27 mouse cellular contexts compared by ENCODE assay signal in genomic region chr15:91199256-91199905, GRCm38 (mm10). TPM values are rescaled to one million over a fixed set of nuclear protein-coding genes. Genes with fewer than 3 reads are reported as not detected.
"Had no signal": no experiment of that assay in that cellular context is flagged by ENCODE, and none has a peak within 500 bp of the region (broad histone marks: within the 10 kb centered on the region; RNA-seq: fewer than 3 reads in every experiment).

CN725425 (plus strand) TSS chr15:91199494.

- H3K27me3 ChIP-seq: kidney, embryonic 15.5 days; limb, embryonic 12.5 days; limb, embryonic 15.5 days; midbrain, embryonic 12.5 days; midbrain, embryonic 15.5 days; neural tube, embryonic 12.5 days; neural tube, embryonic 15.5 days; stomach, embryonic 15.5 days had no signal

- H3K4me1 ChIP-seq: kidney, embryonic 15.5 days; limb, embryonic 12.5 days; limb, embryonic 15.5 days; midbrain, embryonic 12.5 days; midbrain, embryonic 15.5 days; neural tube, embryonic 12.5 days; neural tube, embryonic 15.5 days; stomach, embryonic 15.5 days had no signal

- DNase-seq: kidney, adult 8-10 months; kidney, postnatal 10 days; kidney, postnatal 36 days; left cerebral cortex, postnatal 4 days; liver, postnatal 0 days; lung, embryonic 14.5 days; retina, postnatal 1 day; right cerebral cortex, postnatal 25 days; spleen, adult 18-20 months; thymus, postnatal 25 days had no signal

- ATAC-seq: liver, postnatal 0 days; lung, postnatal 0 days; midbrain, embryonic 15.5 days had no signal

- H3K36me3 ChIP-seq: kidney, embryonic 15.5 days; limb, embryonic 12.5 days; limb, embryonic 15.5 days; midbrain, embryonic 12.5 days; midbrain, embryonic 15.5 days; neural tube, embryonic 12.5 days; neural tube, embryonic 15.5 days; stomach, embryonic 15.5 days had no signal

- H3K9ac ChIP-seq: kidney, embryonic 15.5 days; limb, embryonic 12.5 days; limb, embryonic 15.5 days; liver, embryonic 14.5 days; liver, postnatal 0 days; lung, embryonic 14.5 days; midbrain, embryonic 12.5 days; midbrain, embryonic 15.5 days; neural tube, embryonic 12.5 days; neural tube, embryonic 15.5 days; stomach, embryonic 15.5 days had no signal

- H3K9me3 ChIP-seq: kidney, embryonic 15.5 days; limb, embryonic 12.5 days; limb, embryonic 15.5 days; midbrain, embryonic 12.5 days; midbrain, embryonic 15.5 days; neural tube, embryonic 12.5 days; neural tube, embryonic 15.5 days; stomach, embryonic 15.5 days had no signal

- H3K27ac ChIP-seq: kidney, embryonic 15.5 days; limb, embryonic 12.5 days; limb, embryonic 15.5 days; liver, embryonic 14.5 days; macrophage; midbrain, embryonic 12.5 days; midbrain, embryonic 15.5 days; neural tube, embryonic 12.5 days; neural tube, embryonic 15.5 days; stomach, embryonic 15.5 days had no signal

- H3K4me2 ChIP-seq: kidney, embryonic 15.5 days; limb, embryonic 12.5 days; limb, embryonic 15.5 days; liver, embryonic 11.5 days; lung, embryonic 14.5 days; midbrain, embryonic 12.5 days; midbrain, embryonic 15.5 days; neural tube, embryonic 12.5 days; neural tube, embryonic 15.5 days; stomach, embryonic 15.5 days had no signal

- H3K4me3 ChIP-seq: kidney, embryonic 15.5 days; limb, embryonic 12.5 days; limb, embryonic 15.5 days; midbrain, embryonic 12.5 days; midbrain, embryonic 15.5 days; neural tube, embryonic 12.5 days; neural tube, embryonic 15.5 days; stomach, embryonic 15.5 days had no signal

RNA-seq across cellular contexts. Expression of gene CN725425, which starts in this region (rescaled TPM):
- total RNA-seq: layer of hippocampus, adult 18-20 months; left cerebral cortex, adult 8-10 months; left cerebral cortex, postnatal 4 days; megakaryocyte, adult 5-6 weeks had no signal
- polyA plus RNA-seq: limb, embryonic 12.5 days; limb, embryonic 15.5 days; liver, embryonic 11.5 days; lung, embryonic 14.5 days; lung, postnatal 0 days; macrophage; midbrain, embryonic 12.5 days; midbrain, embryonic 15.5 days; neural tube, embryonic 12.5 days; neural tube, embryonic 15.5 days; stomach, embryonic 15.5 days; thymus, postnatal 0 days; urinary bladder, adult 2 months had no signal
